Mouse (Mus musculus): Measurements from ENCODE around the gene Tcf7.

The Tcf7 gene

DNA sequence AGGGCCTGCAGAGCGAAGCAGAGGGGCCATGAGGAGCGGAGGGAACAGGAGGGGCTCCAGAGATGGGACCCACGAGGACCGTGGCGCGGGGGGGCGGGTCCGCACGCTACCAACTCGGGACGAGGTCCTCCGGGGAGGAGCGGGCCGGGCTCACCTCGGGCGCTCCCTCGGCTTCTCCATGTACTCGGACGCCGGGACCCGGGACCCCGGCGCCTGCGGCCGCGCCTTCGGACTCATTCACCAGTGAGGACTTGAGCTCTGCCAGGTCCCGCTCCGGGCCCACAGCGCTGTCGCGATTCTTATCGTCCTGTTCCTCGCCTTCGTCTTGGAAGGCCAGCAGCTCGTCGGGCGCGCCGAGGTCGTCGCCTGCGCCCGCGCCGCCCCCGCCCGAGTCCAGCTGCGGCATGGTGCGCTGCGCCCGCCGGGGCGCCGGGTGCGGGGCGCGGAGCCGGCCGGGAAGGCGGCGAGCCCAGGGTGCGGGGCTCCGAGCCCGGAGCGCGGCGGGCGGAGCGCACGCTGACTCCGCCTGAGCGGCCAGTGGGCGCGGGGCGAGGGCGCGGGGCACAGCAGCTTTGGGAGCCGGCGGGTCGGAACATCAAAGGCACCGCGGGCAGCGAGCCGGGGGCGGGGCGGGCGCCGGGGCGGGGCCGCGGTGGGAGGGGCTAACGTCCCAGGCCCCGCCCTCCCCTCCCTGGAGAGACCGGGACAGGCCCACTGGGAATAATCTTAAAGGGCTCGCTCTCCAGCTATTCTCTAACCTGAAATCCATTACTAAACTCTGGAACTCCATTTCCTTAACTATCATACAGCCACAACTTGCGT, at the start of gene Tcf7:
Gene Tcf7 (minus strand): TSS at position 241 of the 822 bp plus-strand sequence.
- no peak for DNase-seq (ENCODE audit: low read depth, low spot score)

DNA sequence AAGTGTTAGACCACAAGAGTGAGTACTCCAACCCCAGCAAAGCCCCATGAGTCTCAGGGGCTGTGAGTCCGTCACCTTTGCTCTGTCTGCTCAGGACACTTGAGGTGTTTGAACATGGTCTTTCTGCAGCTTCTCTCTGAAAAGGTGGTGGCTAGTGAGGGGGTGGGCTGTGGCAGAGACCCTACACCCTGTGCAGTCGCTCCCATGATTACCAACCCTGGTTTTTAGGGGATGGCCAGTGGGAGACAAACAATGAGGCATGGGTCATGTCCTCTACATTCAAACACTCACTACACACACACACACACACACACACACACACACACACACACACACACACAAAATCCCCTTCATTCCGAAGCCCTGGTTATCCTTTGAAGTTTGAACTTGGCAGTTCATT, 44.5 kb upstream of the Tcf7 start:
- DNase-seq (ENCODE audit: low read depth, low spot score), result no peak

DNA sequence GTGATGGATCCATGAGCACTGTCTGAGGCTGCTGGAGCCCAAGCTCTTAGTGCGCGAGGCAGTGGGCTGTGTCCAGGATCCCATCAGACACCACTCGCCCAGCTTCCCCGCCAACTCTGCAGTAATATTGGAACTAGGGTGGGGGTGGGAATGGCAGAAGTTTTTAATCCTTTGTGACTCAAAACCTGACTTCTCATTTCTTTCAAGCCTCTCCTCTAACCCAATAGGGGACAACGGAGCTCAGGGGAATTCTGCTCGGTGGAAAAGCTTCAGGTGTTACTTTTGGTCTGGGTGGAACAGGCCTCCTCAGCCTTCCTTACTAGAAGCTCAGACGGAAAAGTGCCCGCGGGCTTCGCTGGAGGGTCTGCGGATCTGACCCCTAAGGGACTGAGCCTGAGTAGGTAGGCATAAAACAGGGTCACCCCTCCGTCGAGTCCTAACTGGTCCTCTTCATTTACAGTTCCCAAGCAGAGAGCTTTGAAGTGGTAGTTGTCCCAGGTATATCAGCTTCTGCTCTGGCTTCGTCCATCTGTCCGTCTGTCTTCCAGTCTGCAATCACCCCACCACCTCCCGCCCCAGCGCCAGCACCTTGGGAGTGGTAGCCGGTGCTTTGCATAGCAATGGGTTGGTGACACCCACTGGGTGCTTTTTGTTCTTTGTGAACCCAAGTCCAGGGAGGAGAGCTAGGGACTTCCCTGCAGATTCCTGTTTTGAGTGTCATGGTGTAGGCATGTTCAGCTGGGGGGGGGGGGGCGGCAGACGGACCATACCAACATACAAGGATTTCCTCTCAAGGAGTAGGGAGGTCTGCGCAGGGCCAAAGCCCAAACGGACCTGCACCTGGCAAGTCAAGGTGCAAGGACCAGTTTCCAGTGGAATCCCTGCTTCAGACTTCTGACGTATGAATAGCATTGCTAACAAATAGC, 41.9 kb upstream of the Tcf7 start:
- DNase-seq (ENCODE audit: low read depth, low spot score), result no peak

- no peak for DNase-seq (ENCODE audit: low read depth, low spot score)
These were observed 38.7 kb upstream of the Tcf7 start for GRCm38 (mm10) chr11:52321540-52321939.

DNA sequence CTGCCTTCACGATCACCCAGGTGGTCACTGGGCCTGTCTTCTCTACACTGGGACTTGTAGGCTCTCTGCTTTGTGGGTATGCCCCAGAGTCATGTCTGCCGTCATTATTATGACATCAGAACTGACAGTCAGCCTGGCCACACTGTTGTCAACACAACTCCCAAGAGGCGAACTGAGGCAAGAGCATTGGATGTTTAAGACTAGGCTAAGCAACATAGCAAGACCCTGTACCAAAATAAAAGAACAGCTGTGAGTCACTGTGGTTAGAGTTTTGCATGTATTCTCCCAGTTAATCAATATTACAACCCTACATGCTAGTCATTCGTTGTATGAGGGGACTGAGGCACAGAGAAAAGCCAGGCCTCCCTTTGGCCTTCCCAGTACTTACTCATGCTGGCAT, 37.7 kb upstream of the Tcf7 start:
- no peak for DNase-seq (ENCODE audit: low read depth, low spot score)

DNA sequence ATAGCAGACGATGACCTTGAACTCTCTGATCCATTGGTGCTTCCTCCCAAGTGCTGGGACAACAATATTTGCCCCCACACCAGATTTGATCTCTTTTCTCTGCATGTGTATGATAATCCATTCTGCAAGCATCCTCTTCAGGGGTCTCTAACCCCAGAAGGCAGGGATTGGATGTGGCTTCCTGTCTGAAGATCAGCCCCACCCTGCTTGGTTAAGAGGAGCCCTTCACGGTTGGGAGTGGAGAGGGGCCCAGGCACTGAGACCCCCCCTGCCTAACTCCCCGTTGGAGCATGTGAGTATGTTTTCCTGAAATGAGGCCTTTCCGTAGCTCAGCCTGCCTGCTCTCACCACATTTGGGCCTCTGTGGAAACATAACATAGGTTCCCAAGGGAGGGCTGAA, 36.9 kb upstream of the Tcf7 start:
- DNase-seq (ENCODE audit: low read depth, low spot score), result no peak

DNA sequence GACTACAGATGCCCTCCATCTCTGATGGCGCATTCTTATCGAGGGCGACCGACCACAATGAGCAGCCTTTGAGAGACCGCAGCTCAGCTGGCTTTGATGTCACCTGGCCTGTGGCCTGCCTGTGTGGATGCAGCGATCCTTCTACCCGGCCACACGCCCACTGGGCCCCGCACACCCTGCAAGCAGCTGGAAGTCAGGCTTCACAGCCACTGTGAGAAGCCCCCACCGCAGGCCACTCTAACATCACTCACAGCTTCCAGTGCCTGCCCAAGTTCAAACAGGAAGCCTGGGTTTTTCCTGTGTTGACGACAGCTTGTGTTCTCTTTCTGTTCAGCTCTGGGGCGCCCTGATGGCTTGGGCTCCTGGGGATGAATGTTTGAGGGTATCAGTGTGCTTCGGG, 35.6 kb upstream of the Tcf7 start:
- DNase-seq (ENCODE audit: low read depth, low spot score), result no peak

GRCm38 (mm10) chr11:52314102-52314793, 31.4 kb upstream of the Tcf7 start:
- peak; percentile 57 for DNase-seq (ENCODE audit: low read depth, low spot score)

- DNase-seq (ENCODE audit: low read depth, low spot score), result no peak
These were observed 27.9 kb upstream of the Tcf7 start for GRCm38 (mm10) chr11:52310709-52311108.

DNA sequence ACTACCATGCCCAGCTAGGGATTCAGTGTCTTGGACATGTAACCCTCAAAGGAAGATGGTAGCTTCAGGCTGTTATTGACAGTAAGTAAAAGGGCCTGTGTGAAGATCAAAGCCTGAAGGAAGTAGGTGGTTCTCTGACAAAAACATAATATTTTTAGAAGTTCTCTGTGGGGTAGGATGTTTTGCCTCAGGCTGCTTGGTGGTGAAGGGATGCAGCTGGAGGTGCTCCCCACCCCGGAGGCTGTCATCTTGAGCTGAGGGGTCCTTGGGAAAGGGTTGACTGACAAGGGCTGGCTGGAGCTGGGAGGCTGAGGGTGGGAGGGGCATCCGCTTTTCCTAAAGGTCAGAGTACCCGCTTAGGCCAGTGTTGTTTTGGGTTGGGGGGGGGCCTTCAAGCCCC, 26.7 kb upstream of the Tcf7 start:
- DNase-seq (ENCODE audit: low read depth, low spot score), result no peak

- DNase-seq (ENCODE audit: low read depth, low spot score), result no peak
These were observed 23.6 kb upstream of the Tcf7 start for GRCm38 (mm10) chr11:52306431-52306830.

DNA sequence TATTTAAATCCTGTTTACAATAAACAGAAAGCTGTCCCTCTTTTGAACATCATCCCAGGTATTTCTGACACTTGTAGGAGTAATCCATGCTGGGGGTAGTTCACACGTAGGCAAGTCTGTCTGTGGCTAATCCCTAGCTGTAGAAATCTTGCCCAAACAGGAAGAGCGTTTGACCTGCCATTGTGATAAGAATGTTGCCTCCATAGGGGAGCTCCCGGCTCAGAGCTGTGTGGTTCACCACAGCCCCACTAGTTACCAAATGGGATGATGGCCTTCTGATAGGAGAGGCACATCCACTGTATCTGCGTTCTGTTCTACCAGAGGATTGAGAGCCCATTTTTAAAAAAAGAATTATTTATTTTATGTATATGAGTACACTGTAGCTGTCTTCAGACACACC, 22.5 kb upstream of the Tcf7 start:
- no peak for DNase-seq (ENCODE audit: low read depth, low spot score)

DNA sequence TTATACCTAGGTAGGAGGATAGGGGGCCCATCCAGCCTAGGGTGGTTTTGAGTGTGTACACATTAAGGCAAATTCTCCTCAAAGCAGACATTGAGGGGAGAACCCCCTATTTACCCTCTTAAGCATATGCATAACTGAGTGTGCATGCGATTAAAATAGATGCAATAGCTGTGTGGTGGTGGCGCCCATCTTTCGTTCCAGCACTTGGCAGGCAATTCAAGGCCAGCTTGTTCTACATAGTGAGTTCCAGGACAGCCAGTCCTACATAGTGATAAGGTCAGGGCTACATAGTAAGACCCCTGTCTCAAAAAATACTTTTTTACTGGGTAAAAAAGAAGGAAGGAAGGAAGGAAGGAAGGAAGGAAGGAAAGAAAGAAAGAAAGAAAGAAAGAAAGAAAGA, 19.9 kb upstream of the Tcf7 start:
- DNase-seq (ENCODE audit: low read depth, low spot score), result no peak

GRCm38 (mm10) chr11:52299687-52300086, 16.9 kb upstream of the Tcf7 start:
- DNase-seq (ENCODE audit: low read depth, low spot score), result no peak

DNA sequence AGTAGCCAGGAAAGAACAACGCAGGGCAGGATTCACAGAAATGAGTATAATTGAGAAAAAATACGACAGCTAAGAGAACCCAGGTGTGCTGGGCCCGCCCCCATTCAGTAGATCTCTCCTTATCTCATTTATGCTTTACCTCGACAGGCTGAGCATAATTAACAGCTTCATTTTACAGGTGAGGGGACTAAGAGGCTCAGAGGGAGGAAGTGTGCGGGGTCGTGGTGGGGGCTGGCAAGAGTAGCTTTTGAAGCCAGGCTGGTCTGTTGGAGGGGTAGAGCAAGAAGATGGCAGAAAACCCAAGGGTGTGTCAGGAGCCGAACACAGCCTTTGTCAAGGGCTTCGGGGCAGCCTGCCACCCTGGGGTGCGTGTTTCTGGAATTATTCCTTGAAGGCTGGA, 16.1 kb upstream of the Tcf7 start:
- no peak for DNase-seq (ENCODE audit: low read depth, low spot score)

DNA sequence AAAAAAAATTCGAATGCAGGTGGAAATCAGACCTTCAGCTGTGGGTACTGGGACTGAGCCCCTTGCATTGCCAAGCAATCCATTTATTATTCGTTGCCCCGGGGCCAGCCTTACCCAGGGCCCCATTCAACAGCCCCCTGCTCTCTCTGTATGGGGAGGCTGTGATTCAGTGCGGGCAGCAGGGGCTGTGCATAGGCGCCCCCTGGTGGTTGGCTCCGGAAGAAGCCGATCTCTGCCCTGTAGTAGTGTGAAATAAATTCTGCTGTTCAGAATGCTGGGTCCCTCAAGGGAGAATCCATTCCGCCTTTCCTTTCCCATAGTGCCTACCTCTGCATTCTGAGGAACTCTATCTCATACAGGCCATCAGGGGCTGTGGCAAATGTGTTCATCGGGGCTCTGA, 14.5 kb upstream of the Tcf7 start:
- DNase-seq (ENCODE audit: low read depth, low spot score), result no peak

DNA sequence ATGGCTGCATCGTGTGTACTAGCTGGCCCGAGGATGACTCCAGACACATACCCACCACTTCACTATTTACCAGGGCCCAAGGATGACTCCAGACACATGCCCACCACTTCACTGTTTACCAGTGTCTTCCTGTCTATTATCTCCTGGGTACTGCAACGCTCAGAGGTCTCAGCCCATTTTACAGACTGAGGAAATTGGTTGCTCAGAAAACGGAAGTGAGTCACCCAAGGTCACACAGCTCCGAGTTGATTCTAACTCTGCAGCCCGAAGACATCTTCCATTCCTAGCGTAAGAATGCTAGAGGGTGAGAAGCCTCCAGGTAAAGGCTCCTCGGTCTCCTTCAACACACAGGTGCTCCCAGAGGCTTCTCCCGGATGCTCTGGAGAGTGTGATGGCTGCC, 11.3 kb upstream of the Tcf7 start:
- DNase-seq (ENCODE audit: low read depth, low spot score), result no peak

- DNase-seq (ENCODE audit: low read depth, low spot score), result no peak
These were observed 10.1 kb upstream of the Tcf7 start for GRCm38 (mm10) chr11:52292894-52293293.

DNA sequence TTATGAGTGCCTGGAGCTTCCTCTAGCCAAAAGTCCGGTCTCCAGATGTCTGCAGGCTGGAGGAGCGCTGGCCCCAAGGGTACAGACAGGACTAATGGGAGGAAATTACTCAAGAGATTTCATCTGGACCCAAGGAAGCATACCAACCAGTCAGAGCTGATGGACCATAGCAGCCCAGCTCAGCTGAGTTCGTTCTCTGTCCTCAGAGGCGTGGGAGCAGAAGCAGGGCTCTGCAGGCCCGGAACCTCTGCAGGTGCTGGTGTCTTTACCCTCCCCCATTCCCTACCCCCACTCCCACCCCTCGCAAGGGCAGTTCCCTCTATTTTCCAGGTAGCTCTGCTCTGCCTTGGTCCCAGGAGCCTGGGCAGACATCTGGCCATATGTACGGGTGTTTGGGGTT, 9.5 kb upstream of the Tcf7 start:
- no peak for DNase-seq (ENCODE audit: low read depth, low spot score)

- DNase-seq (ENCODE audit: low read depth, low spot score), result no peak
These were observed 4.1 kb upstream of the Tcf7 start for GRCm38 (mm10) chr11:52286958-52287305.

DNA sequence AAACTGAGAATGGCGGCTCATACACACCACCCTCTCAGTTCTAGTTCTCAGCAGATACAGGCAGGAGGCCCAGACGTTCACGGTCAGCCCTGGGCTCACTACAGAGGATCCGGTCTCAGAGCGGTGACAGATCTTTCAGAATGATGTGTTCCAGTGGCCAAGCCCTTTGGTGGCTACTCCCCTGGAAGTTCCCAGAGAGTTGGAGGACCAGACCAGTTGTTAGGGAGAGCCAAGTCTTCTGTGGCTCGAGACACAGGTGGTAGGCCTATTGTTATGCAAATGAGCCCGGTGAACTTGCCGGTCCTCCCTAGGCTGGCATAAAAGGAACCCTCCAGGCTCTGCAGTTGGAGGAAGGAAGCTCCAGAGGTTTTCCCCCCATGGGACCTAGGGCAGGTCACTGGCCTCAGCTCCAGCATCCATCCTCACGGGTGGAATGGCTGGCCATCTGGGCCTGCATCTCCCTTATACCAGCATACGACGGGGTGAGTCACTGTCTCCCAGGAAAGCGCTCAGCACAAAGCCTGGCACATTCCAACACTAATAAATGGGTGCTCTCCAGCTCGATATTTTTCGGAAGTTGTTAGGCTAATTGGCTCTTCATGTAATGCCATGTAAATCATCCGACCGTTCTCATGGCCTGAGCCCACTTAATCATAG, 3.6 kb upstream of the Tcf7 start:
- DNase-seq (ENCODE audit: low read depth, low spot score), result no peak

All from WW6 (cell line).